Mouse (Mus musculus): ENCODE data around the gene Dlgap1.

- TF ChIP-seq GATA1 (IDR thresholded peaks at IDR 0.05; ENCODE audit: borderline replicate concordance, low read length) = no peak
- no peak for TF ChIP-seq FLI1 (IDR thresholded peaks at IDR 0.05; ENCODE audit: low read length)
Measured at GRCm38 (mm10) chr17:70521971-70522370, 553.1 kb downstream of the Dlgap1 start.
